Mouse (Mus musculus) lung, adult 2 months (tissue): Measurements from ENCODE around the gene Sfrp5.

Experiments used
- CTCF ChIP-seq: fragments of 200-500 bp; IDR thresholded peaks from 2 replicates; pipeline ENCODE4 v1.5.1; 2011; ENCODE audit warnings: mild to moderate bottlenecking, low read length, control low read depth; ENCODE audit not compliant: insufficient read depth
- POLR2A ChIP-seq: fragments of 200-500 bp; IDR thresholded peaks from 2 replicates; pipeline ENCODE4 v1.6.1; 2011; ENCODE audit warnings: low read depth, mild to moderate bottlenecking, control low read depth, low read length, borderline replicate concordance; ENCODE audit errors: extremely low read depth

- no peak for TF ChIP-seq CTCF
- no peak for TF ChIP-seq POLR2A
These were observed 24.4 kb upstream of the Sfrp5 start for GRCm38 (mm10) chr19:42226451-42226850.
